Mouse (Mus musculus): Measurements from ENCODE around the gene Zkscan16.

Zkscan16 gene

GRCm38 (mm10) chr4:59002948-59003805 is 59.7 kb downstream of the Zkscan16 start, which contains the start of gene Gm20503:
Gm20503 (plus strand) TSS chr4:59003210.
- peak; percentile 94 for DNase-seq

- no peak for DNase-seq
These were observed 60.4 kb downstream of the Zkscan16 start for GRCm38 (mm10) chr4:59003806-59004200.

- no peak for DNase-seq
These were observed 62.8 kb downstream of the Zkscan16 start for GRCm38 (mm10) chr4:59006211-59006610.

- no peak for DNase-seq
These were observed 63.6 kb downstream of the Zkscan16 start for GRCm38 (mm10) chr4:59007016-59007415.

Data from right cerebral cortex, postnatal 25 days (tissue).